Comparison of ENCODE assay signal across 18 mouse cellular contexts in genomic region chr1:121280501-121280900, GRCm38 (mm10). TPM values are rescaled to one million over a fixed set of nuclear protein-coding genes. Genes with fewer than 3 reads are reported as not detected.
A peak's percentile ranks its signal among the peaks of the same experiment; 100 is the strongest.
DNase-seq lines count a peak whose midpoint lies in the region; TF ChIP-seq lines count a peak whose summit lies in the region.
"Had no signal": no experiment of that assay in that cellular context is flagged by ENCODE, and none has a peak within 500 bp of the region (broad histone marks: within the 10 kb centered on the region; RNA-seq: fewer than 3 reads in every experiment).

No protein-coding gene starts in this region.

- H3K4me3 ChIP-seq in gastrocnemius, adult 2 months, result no peak overlapping the region
- no peak overlapping the region for H3K4me3 ChIP-seq in embryonic fibroblast, embryonic 13.5 days (ENCODE audit: insufficient read depth, low read length)
- H3K4me3 ChIP-seq: embryonic facial prominence, embryonic 13.5 days; hindbrain, embryonic 13.5 days; limb, embryonic 12.5 days; liver, embryonic 15.5 days had no signal

- TF ChIP-seq CTCF in gastrocnemius, adult 2 months (IDR thresholded peaks at IDR 0.05), result no peak
- TF ChIP-seq CTCF in embryonic fibroblast, embryonic 13.5 days (IDR thresholded peaks at IDR 0.05; ENCODE audit: borderline replicate concordance, insufficient read depth, low read length), result no peak

- no peak overlapping the region for H3K27ac ChIP-seq in gastrocnemius, adult 2 months
- peak overlapping the region; percentile 28; the same call in 1 of the 2 replicates for H3K27ac ChIP-seq in embryonic fibroblast, embryonic 13.5 days (ENCODE audit: insufficient read depth, low read length)
- H3K27ac ChIP-seq: embryonic facial prominence, embryonic 13.5 days; hindbrain, embryonic 13.5 days; limb, embryonic 12.5 days; liver, embryonic 15.5 days had no signal

- no peak for TF ChIP-seq POLR2A in embryonic fibroblast, embryonic 13.5 days (IDR thresholded peaks at IDR 0.05; ENCODE audit: low read depth, low read length)

- peak; percentile 50 for DNase-seq in gastrocnemius, adult 2 months
- DNase-seq in gastrocnemius, postnatal 4 days (ENCODE audit: low spot score in 2 of 2), result no peak
- DNase-seq in testis, postnatal 10 days (ENCODE audit: low spot score), result peak; percentile 35
- DNase-seq in testis, postnatal 14 days (ENCODE audit: low spot score), result no peak
- no peak for DNase-seq in right cerebral cortex, postnatal 14 days
- DNase-seq in urinary bladder, postnatal 4 days (ENCODE audit: low spot score in 2 of 2), result no peak
- DNase-seq: B cell, adult 2 months; cerebellum, adult 2 months; heart, postnatal 10 days; kidney, postnatal 10 days; lung, postnatal 10 days; midbrain, embryonic 14.5 days; thymus, postnatal 14 days had no signal

- intact Hi-C loops in gastrocnemius, adult 2 months (cut with DNase I), result no loop called here

- H3K4me1 ChIP-seq in embryonic fibroblast, embryonic 13.5 days (ENCODE audit: control insufficient read depth, insufficient read depth, low read length), result no peaks in the 10 kb centered on the region; the same call in 1 of the 2 replicates
- H3K4me1 ChIP-seq: embryonic facial prominence, embryonic 13.5 days; hindbrain, embryonic 13.5 days; limb, embryonic 12.5 days; liver, embryonic 15.5 days had no signal

RNA-seq across cellular contexts. Expression of gene Insig2, which starts 51.9 kb away (rescaled TPM):
- total RNA-seq in gastrocnemius, adult 2 months (2021), result 10 to 100 TPM; 59.4 to 62.5 TPM
- 10 to 100 TPM; 33.9 to 37.3 TPM for total RNA-seq in gastrocnemius, postnatal 4 days (2021)
- polyA plus RNA-seq in embryonic fibroblast, embryonic 13.5 days (2011; ENCODE audit: insufficient read length, low read depth, missing spikeins), result 26.3 and 33.2 TPM in 2 replicates

Comparison
In these comparisons a context has a peak if more than half of its experiments do, and no peak if none do; other contexts are left out.
1. DNase-seq: peak in gastrocnemius, adult 2 months (single experiment) and testis, postnatal 10 days (single experiment); none in gastrocnemius, postnatal 4 days (0 of 2), testis, postnatal 14 days (single experiment), right cerebral cortex, postnatal 14 days (single experiment) and urinary bladder, postnatal 4 days (0 of 2).